Mouse (Mus musculus) heart, embryonic 11.5 days (tissue): ENCODE measurements at regions not wholly inside any gene's neighbourhood (a gene's known extent, or its start where the extent isn't known, plus 50 kb on each side); places are given as distances from the start of the nearest gene placed in this dataset.

ENCODE experiments used
- ATAC-seq: fragments of 200-750 bp; cut with Nextera tagmentation; replicated peaks from 2 replicates; pipeline ENCODE4 v1.8.0; 2017; ENCODE audit warnings: moderate library complexity; ENCODE audit not compliant: insufficient number of reproducible peaks, low FRiP score, low TSS enrichment
- H3K27ac ChIP-seq: fragments of 300-500 bp; sonication (generic); 2 replicates; pipeline ENCODE4 v1.5.1; 2014; ENCODE audit warnings: mild to moderate bottlenecking, low read depth, low read length
- H3K27me3 ChIP-seq: fragments of 300-500 bp; sonication (generic); 2 replicates; pipeline ENCODE4 v1.6.1; 2014; ENCODE audit warnings: mild to moderate bottlenecking, low read length, mixed read lengths; ENCODE audit not compliant: control insufficient read depth, insufficient read depth
- H3K36me3 ChIP-seq: fragments of 300-500 bp; sonication (generic); 2 replicates; pipeline ENCODE4 v1.6.1; 2014; ENCODE audit warnings: mild to moderate bottlenecking, low read length, moderate library complexity, mixed read lengths; ENCODE audit not compliant: control insufficient read depth, insufficient read depth
- H3K4me1 ChIP-seq: fragments of 300-500 bp; sonication (generic); 2 replicates; pipeline ENCODE4 v1.6.1; 2014; ENCODE audit warnings: low read length; ENCODE audit not compliant: control insufficient read depth, insufficient read depth
- H3K4me2 ChIP-seq: fragments of 300-500 bp; sonication (generic); 2 replicates; pipeline ENCODE4 v1.6.1; 2014; ENCODE audit warnings: mild to moderate bottlenecking, moderate library complexity
- H3K4me3 ChIP-seq: fragments of 300-500 bp; sonication (generic); 2 replicates; pipeline ENCODE4 v1.5.1; 2014; ENCODE audit warnings: low read depth, low read length
- H3K9ac ChIP-seq: fragments of 300-500 bp; sonication (generic); 2 replicates; pipeline ENCODE4 v1.6.1; 2014; ENCODE audit warnings: mild to moderate bottlenecking, low read depth, low read length, moderate library complexity
- H3K9me3 ChIP-seq: fragments of 300-500 bp; sonication (generic); replicated peaks from 2 replicates; pipeline ENCODE4 v1.6.1; 2016; ENCODE audit warnings: low read length; ENCODE audit not compliant: control insufficient read depth
- WGBS: fragments of 180-500 bp; shearing (Covaris S2); extraction: QIAGEN DNeasy Blood & Tissue Kit; methylation state at CpG from one replicate; pipeline ENCODE4 v1.1.7; 2014; ENCODE audit not compliant: insufficient replicate concordance; 5-methylcytosine and 5-hydroxymethylcytosine counted together

DNA sequence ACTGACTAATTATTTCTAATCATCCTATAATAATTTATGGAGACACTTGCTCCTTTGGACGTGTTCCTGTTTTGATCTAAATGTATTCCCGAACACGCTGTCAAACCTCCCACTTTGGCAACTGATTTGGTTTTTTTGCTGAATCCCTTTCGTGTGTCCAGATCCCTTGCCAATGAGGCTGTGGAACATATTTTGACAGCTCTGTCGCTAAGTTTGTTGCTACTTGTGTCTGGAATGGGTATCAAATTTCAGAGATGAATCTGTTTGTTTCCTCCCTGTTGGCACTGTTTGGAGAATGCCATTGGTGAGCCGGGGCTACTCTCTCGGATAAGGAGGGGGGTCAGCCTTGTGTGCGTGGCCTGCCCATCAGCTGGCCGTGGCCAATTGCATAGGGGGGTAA is 277.2 kb upstream of the Tshz3 start:
- Histone ChIP-seq H3K27me3 (no peaks in the 10 kb centered on the region), H3K36me3 (no peaks in the 10 kb centered on the region), H3K4me2 (no peak overlapping the region), H3K27ac (no peak overlapping the region), H3K4me1 (no peaks in the 10 kb centered on the region), H3K9me3 (no peaks in the 10 kb centered on the region), H3K4me3 (no peak overlapping the region), H3K9ac (no peak overlapping the region)
- WGBS = 72% methylated on average over 9 of the region's 9 CpGs
- ATAC-seq = no peak

DNA sequence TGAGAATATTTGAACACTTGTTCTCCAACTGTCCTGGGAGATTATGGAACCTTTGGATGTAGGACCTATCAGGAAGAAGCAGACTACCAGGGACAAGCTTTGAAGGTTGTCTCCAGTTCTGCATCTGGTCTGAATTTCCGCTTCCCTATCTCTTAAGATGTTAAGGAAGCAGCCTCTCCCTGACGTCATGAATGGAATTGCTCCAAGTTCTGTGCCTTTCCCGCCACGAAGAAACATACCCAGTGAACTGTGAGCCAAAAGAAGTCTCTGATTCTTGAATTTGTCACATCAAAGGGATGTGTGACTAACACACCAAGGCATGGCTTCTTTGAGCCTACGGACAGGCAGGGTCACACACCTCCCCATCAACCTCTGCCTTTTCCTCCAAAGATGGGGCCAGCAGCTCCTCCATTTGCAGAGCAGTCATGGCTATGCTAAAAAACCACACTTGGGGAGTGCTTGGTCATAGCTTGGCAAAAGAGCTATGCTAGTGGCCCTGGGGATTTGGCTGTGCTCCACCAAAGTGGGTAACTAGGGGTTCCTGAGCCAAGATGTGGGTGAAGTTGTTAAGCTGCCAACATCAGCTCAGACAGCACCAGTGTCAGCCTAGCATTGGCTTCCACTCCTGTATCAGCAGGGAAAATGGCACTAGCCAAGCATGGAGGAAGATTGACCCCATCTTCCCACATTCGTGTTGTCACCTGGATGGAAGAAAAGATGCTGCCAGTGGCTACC is 248.6 kb upstream of the Tshz3 start:
- Histone ChIP-seq H3K27ac (no peak overlapping the region), H3K4me3 (no peak overlapping the region), H3K9me3 (no peaks in the 10 kb centered on the region), H3K27me3 (no peaks in the 10 kb centered on the region), H3K4me2 (no peak overlapping the region), H3K4me1 (no peaks in the 10 kb centered on the region), H3K36me3 (no peaks in the 10 kb centered on the region), H3K9ac (no peak overlapping the region)
- ATAC-seq = no peak
- WGBS = 54% methylated on average over 6 of the region's 6 CpGs

DNA sequence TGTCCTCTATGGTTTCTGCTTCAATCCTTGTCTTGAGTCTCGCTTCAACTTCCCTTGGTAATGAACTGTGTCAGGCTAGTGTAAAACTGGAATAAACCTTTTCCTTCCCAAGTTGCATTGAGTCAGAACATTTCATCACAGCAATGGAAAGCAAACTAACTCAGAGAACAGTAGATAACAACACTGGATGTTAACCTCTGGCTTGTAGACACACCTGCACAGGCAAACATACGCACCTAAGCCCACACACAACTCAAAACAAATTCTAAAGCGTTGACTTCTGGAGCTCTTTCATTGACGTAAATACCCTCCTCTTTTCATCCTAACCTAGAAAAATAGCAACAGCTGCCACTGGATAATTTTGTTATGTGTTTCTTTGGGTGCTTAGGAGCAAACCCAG is 244.1 kb upstream of the Tshz3 start:
- H3K4me2 ChIP-seq = no peak overlapping the region
- no peaks in the 10 kb centered on the region for H3K4me1 ChIP-seq
- H3K9ac ChIP-seq = no peak overlapping the region
- H3K36me3 ChIP-seq = no peaks in the 10 kb centered on the region
- no peaks in the 10 kb centered on the region for H3K27me3 ChIP-seq
- H3K4me3 ChIP-seq = no peak overlapping the region
- WGBS = 80% methylated on average over 4 of the region's 4 CpGs
- ATAC-seq = no peak
- no peaks in the 10 kb centered on the region for H3K9me3 ChIP-seq
- no peak overlapping the region for H3K27ac ChIP-seq

DNA sequence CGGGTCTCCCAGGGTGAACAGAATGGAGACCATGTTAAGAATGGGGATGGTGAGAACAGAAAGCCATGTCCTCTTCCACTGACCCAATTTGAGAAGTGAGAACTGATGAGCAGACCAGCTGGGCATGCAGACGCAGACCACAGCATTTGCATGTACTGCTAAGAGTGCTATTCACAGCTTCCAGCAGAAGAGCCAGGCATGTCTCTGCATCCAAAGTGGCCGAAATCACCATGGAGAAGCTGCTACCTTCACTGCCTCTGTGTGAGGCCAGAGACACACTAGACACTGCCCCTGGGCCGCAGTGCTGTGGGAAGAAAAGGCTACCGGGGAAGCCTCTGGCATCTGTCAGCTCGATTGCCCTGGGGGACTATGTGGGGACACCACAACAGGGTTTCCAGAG is 241.8 kb upstream of the Tshz3 start:
- no peak overlapping the region for H3K9ac ChIP-seq
- H3K4me1 ChIP-seq = no peaks in the 10 kb centered on the region
- no peaks in the 10 kb centered on the region for H3K27me3 ChIP-seq
- no peaks in the 10 kb centered on the region for H3K9me3 ChIP-seq
- no peaks in the 10 kb centered on the region for H3K36me3 ChIP-seq
- no peak overlapping the region for H3K27ac ChIP-seq
- no peak overlapping the region for H3K4me2 ChIP-seq
- H3K4me3 ChIP-seq = no peak overlapping the region
- 84% methylated on average over 6 of the region's 6 CpGs for WGBS
- ATAC-seq = no peak

GRCm38 (mm10) chr7:36462422-36462833 is 235.5 kb upstream of the Tshz3 start:
- H3K9ac ChIP-seq = no peak overlapping the region
- no peak overlapping the region for H3K27ac ChIP-seq
- ATAC-seq = no peak
- no peak overlapping the region for H3K4me3 ChIP-seq
- no peaks in the 10 kb centered on the region for H3K9me3 ChIP-seq
- no peaks in the 10 kb centered on the region for H3K36me3 ChIP-seq
- H3K4me1 ChIP-seq = no peaks in the 10 kb centered on the region
- no peak overlapping the region for H3K4me2 ChIP-seq
- WGBS = 57% methylated on average over 5 of the region's 5 CpGs
- H3K27me3 ChIP-seq = no peaks in the 10 kb centered on the region

DNA sequence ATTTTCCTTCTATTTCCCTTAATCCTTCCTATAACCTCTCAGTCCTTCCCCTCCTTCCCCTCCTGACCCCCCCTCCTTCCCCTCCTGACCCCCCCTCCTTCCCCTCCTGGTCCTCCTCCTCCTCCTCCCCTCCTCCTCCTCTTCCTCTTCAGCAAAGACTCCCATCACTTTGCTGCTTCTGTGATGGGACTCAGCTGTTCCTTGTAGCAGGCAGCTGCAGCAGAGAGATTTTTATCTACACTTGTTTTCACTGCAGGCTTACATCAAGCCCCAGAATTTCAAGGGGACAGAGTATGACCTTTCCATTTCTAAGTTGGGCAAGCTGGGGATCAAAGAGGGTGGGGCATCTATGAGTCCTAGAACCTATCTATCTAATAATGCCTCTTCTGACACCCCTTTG is 228.5 kb upstream of the Tshz3 start:
- H3K27me3 ChIP-seq = no peaks in the 10 kb centered on the region

DNA sequence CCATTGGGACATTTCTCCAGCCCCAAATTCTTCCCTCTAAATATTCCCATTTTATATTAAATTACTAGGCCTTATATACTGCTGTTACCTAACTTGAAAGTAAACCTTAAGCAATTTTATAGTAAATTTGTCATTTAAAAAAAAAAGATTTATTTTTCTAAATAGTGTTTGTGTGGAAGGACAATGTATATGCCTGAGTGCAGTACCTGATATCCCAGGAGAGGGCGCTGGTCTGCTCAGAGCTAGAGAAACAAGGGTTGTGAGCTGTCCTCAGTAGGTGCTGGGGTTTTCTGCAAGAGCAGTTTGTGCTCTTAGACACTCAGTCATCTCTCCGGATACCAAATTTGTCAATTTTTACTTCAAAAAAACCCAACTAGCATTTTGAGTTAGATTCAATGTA is 224.4 kb upstream of the Tshz3 start:
- H3K4me2 ChIP-seq = no peak overlapping the region
- H3K36me3 ChIP-seq = no peaks in the 10 kb centered on the region
- ATAC-seq = no peak
- no peaks in the 10 kb centered on the region for H3K9me3 ChIP-seq
- no peaks in the 10 kb centered on the region for H3K4me1 ChIP-seq
- no peak overlapping the region for H3K4me3 ChIP-seq
- H3K27ac ChIP-seq = no peak overlapping the region
- H3K9ac ChIP-seq = no peak overlapping the region
- 75% methylated on average over 2 of the region's 2 CpGs for WGBS
- H3K27me3 ChIP-seq = no peaks in the 10 kb centered on the region

More for the DNA sequence above, 228.5 kb upstream of the Tshz3 start:
- Histone ChIP-seq H3K4me1 (no peaks in the 10 kb centered on the region), H3K9ac (no peak overlapping the region), H3K4me2 (no peak overlapping the region), H3K27ac (no peak overlapping the region), H3K9me3 (no peaks in the 10 kb centered on the region), H3K4me3 (no peak overlapping the region), H3K36me3 (no peaks in the 10 kb centered on the region)
- ATAC-seq = no peak

DNA sequence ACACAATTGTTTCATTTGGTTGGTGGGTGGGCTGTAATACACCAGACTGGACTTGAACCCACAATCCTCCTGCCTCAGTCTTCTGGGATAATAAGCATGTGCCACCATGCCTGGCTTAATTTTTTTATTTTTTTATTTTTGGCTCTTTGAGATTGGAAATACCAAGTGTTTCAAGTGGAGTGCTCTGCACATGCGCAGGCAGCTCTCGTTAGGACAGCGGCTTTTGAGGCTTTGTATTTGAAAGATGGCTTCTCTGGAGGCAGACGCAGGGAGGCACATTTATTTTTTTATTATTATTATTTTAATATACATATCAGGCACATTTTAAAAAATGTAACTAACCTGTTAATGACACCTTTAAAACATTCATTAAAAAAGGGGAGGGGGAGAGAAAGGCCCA is 221.5 kb upstream of the Tshz3 start:
- Histone ChIP-seq H3K27ac (no peak overlapping the region), H3K9me3 (no peaks in the 10 kb centered on the region), H3K9ac (no peak overlapping the region), H3K4me1 (no peaks in the 10 kb centered on the region), H3K36me3 (no peaks in the 10 kb centered on the region), H3K4me3 (no peak overlapping the region), H3K27me3 (no peaks in the 10 kb centered on the region), H3K4me2 (no peak overlapping the region)
- no peak for ATAC-seq
- WGBS = 84% methylated on average over 4 of the region's 4 CpGs

DNA sequence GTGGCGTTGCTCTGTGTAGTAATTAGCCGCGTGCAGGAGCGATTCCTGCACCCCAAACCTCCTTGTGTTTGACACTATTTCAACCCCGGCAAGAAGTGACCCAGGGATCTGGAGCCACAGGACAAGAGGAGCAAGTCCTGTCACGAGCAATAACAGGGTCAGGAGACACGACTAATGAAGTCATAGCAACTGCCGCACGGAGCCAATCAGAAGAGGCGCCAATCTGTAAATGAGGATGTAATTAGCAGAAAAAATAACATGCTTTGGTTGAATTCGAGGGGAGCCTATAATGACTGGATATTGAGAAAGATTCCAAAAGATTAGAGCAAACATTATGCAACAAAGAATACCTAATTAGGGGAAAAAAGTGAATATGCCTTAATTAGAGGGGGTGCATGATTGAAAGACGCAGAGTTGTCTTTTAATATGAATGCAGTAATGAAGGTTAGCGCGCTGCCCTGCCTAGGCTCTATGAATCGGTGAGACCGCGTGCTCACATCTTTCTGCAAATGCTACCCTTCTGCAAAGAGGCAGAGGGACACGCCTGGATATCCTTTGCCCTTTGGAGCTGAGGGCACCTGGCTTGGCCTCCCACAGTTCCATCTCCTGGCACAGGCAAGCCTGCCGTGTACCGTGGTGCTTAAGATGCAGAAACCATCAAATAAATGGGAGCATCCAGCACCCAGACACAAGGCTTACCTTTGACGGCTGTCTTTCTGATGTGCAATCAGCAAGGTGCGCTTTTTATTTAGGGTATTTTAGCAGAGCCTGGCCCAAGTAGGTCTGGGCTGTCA is 220.9 kb upstream of the Tshz3 start:
- H3K9ac ChIP-seq = no peak overlapping the region
- H3K4me3 ChIP-seq = no peak overlapping the region
- ATAC-seq = no peak
- no peaks in the 10 kb centered on the region for H3K4me1 ChIP-seq
- H3K36me3 ChIP-seq = no peaks in the 10 kb centered on the region
- no peaks in the 10 kb centered on the region for H3K27me3 ChIP-seq
- no peaks in the 10 kb centered on the region for H3K9me3 ChIP-seq
- H3K27ac ChIP-seq = no peak overlapping the region
- WGBS = 82% methylated on average over 22 of the region's 22 CpGs
- no peak overlapping the region for H3K4me2 ChIP-seq
